Mouse (Mus musculus): ENCODE data around the gene Cdc42bpg.

The Cdc42bpg gene

DNA sequence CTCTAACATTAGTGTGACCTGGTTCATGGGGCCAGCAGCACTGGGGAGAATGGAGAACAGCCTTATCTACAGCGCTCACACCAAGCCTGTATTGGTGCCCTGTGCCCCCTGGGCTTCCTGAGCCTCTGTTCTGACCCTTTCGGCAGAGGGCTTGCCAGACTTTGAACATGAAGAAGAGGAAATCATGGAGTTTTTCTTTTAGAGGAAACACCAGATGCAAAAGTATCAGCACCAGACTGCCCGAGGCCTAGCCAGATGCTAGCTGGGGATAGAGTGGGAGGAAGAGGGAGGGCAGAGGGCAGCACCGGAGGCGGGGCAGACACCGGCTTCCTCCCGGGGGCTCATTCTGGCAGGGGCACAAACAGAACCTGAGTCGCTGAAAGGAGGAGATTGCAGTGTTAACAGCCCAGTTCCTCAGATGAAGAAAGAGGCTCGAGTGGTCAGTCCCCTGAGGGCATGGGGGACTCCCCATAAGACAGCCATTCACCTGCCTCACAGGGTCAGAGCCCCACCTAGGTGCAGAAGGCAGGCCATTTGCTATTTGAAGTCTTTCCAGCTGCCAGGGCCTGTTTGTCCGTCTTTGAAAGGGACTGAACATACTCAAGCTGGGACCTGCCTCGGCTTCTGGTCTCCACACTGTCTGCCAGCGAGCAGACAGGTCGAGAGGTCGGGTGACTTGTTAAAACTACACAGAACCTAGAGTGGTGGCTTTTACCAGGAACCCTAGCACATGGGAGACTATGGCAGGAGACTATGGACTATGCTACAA is 43.1 kb downstream of the Cdc42bpg start:
- DNase-seq (ENCODE audit: low spot score), result no peak

- no peak for DNase-seq (ENCODE audit: low spot score)
These were observed 45.3 kb downstream of the Cdc42bpg start for GRCm38 (mm10) chr19:6351431-6352106.

DNA sequence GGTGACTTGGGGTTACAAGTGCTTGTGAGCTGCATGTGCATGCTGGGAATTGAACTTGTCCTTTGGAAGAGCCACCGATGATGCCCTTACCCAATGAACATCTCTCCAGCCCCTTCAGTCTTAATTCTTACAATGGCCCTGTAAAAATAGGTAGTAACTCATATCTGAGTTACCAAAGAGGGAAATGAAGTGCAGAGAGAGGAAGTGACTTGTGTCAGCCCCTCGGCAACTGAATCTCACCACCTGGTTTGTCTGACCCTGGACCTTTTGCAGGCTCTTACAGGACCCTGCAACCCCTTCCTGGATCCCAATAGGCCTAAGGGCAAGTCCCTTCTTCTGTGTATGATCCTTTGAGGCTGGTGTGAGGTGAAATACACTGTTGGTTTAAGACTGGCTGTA is 45.9 kb downstream of the Cdc42bpg start:
- no peak for DNase-seq (ENCODE audit: low spot score)

- no peak for DNase-seq (ENCODE audit: low spot score)
These were observed 47.8 kb downstream of the Cdc42bpg start for GRCm38 (mm10) chr19:6354030-6354429.

DNA sequence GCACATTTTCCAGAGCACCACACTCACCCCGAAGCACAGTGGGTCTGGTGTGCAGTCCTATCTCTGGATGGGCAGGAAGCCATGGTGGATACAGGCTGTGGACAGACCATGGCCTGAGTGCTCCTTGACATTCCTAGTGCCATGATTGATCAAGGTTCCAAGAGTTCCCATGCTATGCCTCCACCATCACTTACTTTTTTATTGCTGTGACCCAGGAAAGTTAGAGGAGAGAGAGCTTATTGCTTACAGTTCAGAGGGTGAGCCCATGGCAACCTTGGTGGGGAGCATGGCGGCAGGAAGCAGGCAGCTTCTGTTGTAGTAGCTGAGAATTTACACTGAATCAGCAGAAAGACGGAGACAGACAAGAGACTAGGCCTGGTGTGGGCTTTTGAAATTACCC is 55.0 kb downstream of the Cdc42bpg start:
- no peak for DNase-seq (ENCODE audit: low spot score)

GRCm38 (mm10) chr19:6363091-6363410 is 56.8 kb downstream of the Cdc42bpg start:
- no peak for DNase-seq (ENCODE audit: low spot score)

GRCm38 (mm10) chr19:6363411-6364240 is 57.4 kb downstream of the Cdc42bpg start, which contains the start of gene Sf1:
Gene Sf1 (plus strand): TSS chr19:6363690.
- peak; percentile 100 for DNase-seq (ENCODE audit: low spot score)

GRCm38 (mm10) chr19:6364317-6364725 is 58.1 kb downstream of the Cdc42bpg start:
- DNase-seq (ENCODE audit: low spot score), result peak; percentile 95

DNA sequence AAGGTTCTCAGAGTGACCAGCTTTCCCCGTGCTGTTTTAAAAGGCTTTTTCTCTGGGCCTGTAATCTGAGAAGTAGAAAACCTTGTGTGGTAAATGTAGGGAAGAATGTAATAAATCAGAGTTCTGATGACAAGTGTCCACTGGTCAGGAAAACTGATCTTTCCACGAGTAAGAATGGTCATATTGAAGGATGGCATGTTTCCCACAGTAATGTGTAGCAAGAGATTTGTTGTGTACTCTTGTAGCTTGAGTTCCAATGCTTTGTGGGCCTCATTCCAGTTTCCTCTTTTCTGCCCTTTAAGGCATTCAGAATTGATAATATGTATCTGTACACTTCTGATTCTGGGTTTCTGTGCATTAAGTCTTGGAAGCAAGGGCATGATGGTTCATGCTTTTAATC is 58.6 kb downstream of the Cdc42bpg start:
- DNase-seq (ENCODE audit: low spot score), result peak; percentile 63

DNA sequence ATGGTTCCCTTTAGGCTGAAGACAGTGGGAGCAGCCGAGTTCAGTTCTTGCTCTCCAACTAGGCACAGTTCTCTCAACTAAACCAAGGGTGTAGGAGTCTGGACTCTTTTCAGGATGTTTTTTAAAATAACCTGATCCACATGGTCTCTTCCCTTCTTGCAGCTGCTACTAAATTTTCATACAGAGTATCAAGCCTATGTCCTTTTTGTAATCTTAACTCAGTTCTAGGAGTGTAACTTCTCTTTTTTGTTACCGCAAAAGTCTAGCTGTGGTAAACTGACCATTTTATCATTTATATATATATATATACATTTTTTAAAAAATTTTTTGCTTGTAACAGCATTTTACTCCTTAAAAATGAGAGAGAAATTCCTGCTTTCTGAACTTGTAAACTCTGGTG is 63.9 kb downstream of the Cdc42bpg start:
- DNase-seq (ENCODE audit: low spot score), result no peak

DNA sequence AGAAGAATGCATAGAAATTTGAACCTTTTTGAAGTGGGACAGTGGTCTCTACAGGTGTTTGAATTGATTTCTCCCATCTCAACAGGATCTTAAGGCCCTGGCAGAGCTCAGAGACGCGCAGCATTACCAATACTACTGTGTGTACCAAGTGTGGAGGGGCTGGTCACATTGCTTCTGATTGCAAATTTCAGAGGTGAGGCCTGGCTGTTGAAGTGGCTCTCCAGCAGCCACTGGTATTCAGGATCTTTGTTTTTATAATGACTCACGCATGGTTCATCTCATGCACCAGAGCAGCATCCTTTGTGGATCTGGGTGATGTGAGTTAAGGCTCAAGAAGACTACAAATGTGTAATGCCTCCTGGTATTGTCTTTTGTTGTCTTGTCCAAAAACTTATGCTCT is 66.2 kb downstream of the Cdc42bpg start:
- no peak for DNase-seq (ENCODE audit: low spot score)

GRCm38 (mm10) chr19:6373539-6374400 is 67.5 kb downstream of the Cdc42bpg start:
- DNase-seq (ENCODE audit: low spot score), result peak; percentile 74

- DNase-seq (ENCODE audit: low spot score), result no peak
These were observed 68.3 kb downstream of the Cdc42bpg start for GRCm38 (mm10) chr19:6374571-6374970.
